Comparison of ENCODE assay signal across 8 mouse cellular contexts in the genomic region with DNA sequence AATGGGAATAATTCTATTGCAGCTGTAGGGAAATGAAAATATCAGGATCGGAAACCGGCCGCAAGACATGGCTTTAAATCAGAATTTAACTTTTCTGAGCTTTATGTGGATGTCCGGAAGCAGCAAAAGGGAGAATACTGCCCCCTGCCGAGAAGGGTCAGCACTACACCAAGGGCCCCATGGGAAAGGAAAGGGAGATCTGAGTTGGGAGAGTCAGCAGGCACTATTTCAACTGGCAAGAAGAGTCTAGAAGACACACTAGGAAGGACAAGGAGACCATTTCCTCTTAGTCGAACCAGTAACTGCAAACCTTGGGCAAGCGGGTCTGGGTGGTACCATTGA. TPM values are rescaled to one million over a fixed set of nuclear protein-coding genes. Genes with fewer than 3 reads are reported as not detected.
DNase-seq lines count a peak whose midpoint lies in the region; ATAC-seq and TF ChIP-seq lines count a peak whose summit lies in the region.

No protein-coding gene starts in this region.

- peak overlapping the region; percentile 88 for H3K4me2 ChIP-seq in forebrain, postnatal 0 days (ENCODE audit: low read depth)
- peak overlapping the region; percentile 96 for H3K4me2 ChIP-seq in lung, embryonic 14.5 days

- H3K4me3 ChIP-seq in ES-E14 (ENCODE audit: insufficient read depth in 1 of 2, low read depth in 1 of 2, low read length in 2 of 2, poor library complexity in 1 of 2, severe bottlenecking in 1 of 2) = peak overlapping the region; percentile 68 to 71
- H3K4me3 ChIP-seq in forebrain, postnatal 0 days (ENCODE audit: low read depth, low read length) = peak overlapping the region; percentile 82
- peak overlapping the region; percentile 91 for H3K4me3 ChIP-seq in layer of hippocampus, adult 2 months
- peak overlapping the region; percentile 64 for H3K4me3 ChIP-seq in lung, embryonic 14.5 days (ENCODE audit: low read depth, low read length)

- peak; percentile 75 for TF ChIP-seq CTCF in forebrain, postnatal 0 days (IDR thresholded peaks at IDR 0.05; ENCODE audit: low read depth)
- peak; percentile 97 for TF ChIP-seq CTCF in layer of hippocampus, adult 2 months (conservative IDR thresholded peaks at IDR 0.05)
- peak; percentile 87 for TF ChIP-seq CTCF in lung, embryonic 14.5 days (IDR thresholded peaks at IDR 0.05; ENCODE audit: low read depth)

- no peak overlapping the region for H3K27ac ChIP-seq in ES-E14 (ENCODE audit: insufficient read depth, low read depth, low read length, poor library complexity, severe bottlenecking)
- H3K27ac ChIP-seq in forebrain, postnatal 0 days (ENCODE audit: low read depth, low read length) = peak overlapping the region; percentile 80; the same call in 1 of the 2 replicates
- peak overlapping the region; percentile 96 for H3K27ac ChIP-seq in layer of hippocampus, adult 2 months
- no peak overlapping the region for H3K27ac ChIP-seq in lung, embryonic 14.5 days (ENCODE audit: low read depth)

- H3K4me1 ChIP-seq in ES-E14 (ENCODE audit: control insufficient read depth in 2 of 2, insufficient read depth in 2 of 2, low read length in 2 of 2, poor library complexity in 1 of 2) = 0 out of 4 replicates have a peak, but pooled peaks cover 0 to 3% of the 10 kb centered on the region in 2 experiments
- no peaks in the 10 kb centered on the region for H3K4me1 ChIP-seq in forebrain, postnatal 0 days (ENCODE audit: insufficient read depth)
- peaks cover 5% of the 10 kb centered on the region; the same call in 1 of the 2 replicates for H3K4me1 ChIP-seq in lung, embryonic 14.5 days (ENCODE audit: insufficient read depth)

- H3K9ac ChIP-seq in ES-E14 (ENCODE audit: insufficient read depth, low read depth, low read length, poor library complexity, severe bottlenecking) = no peak overlapping the region
- H3K9ac ChIP-seq in forebrain, postnatal 0 days = peak overlapping the region; percentile 82
- H3K9ac ChIP-seq in lung, embryonic 14.5 days = no peak overlapping the region

- under 1% methylated on average over 7 of the region's 7 CpGs for WGBS in forebrain, postnatal 0 days
- WGBS in lung, embryonic 14.5 days = 3% methylated on average over 7 of the region's 7 CpGs

- H3K9me3 ChIP-seq in ES-E14 (ENCODE audit: control insufficient read depth, insufficient read depth, low read depth, low read length) = no peaks in the 10 kb centered on the region
- H3K9me3 ChIP-seq in forebrain, postnatal 0 days (ENCODE audit: low read length) = no peaks in the 10 kb centered on the region
- no peaks in the 10 kb centered on the region for H3K9me3 ChIP-seq in lung, embryonic 14.5 days (ENCODE audit: low read depth, low read length)

- no peaks in the 10 kb centered on the region for H3K27me3 ChIP-seq in forebrain, postnatal 0 days (ENCODE audit: insufficient read depth, low read length)
- H3K27me3 ChIP-seq in lung, embryonic 14.5 days (ENCODE audit: insufficient read depth, low read length) = peaks cover 34% of the 10 kb centered on the region

- ATAC-seq in forebrain, postnatal 0 days = peak; percentile 5; the same call in 1 of the 2 replicates
- ATAC-seq in lung, embryonic 14.5 days (ENCODE audit: insufficient read depth) = no peak
- peak; percentile 82 for ATAC-seq in neutrophil, adult 5-6 weeks (ENCODE audit: extremely low read depth, insufficient number of reproducible peaks, low FRiP score, poor library complexity, severe bottlenecking)

- peak; percentile 67 for DNase-seq in ES-E14 (ENCODE audit: low read depth, low spot score)
- DNase-seq in cerebellum, adult 18-20 months = peak; percentile 87 to 89
- DNase-seq in forebrain, postnatal 0 days = no peak
- peak; percentile 90 for DNase-seq in heart, postnatal 4 days
- peak; percentile 87 to 91 for DNase-seq in layer of hippocampus, adult 2 months (ENCODE audit: low spot score in 2 of 2)
- DNase-seq in lung, embryonic 14.5 days = peak; percentile 85
- DNase-seq in thymus, adult 18-20 months = peak; percentile 38 to 60

- in situ Hi-C loops in ES-E14 (cut with MboI; ENCODE audit: low sequenced_read_pairs in 2 of 2, unreplicated experiment in 2 of 2) = no loop called here

- no peaks in the 10 kb centered on the region for H3K36me3 ChIP-seq in ES-E14 (ENCODE audit: control insufficient read depth, insufficient read depth, low read length, poor library complexity, severe bottlenecking)
- H3K36me3 ChIP-seq in forebrain, postnatal 0 days (ENCODE audit: insufficient read depth) = no peaks in the 10 kb centered on the region
- no peaks in the 10 kb centered on the region for H3K36me3 ChIP-seq in lung, embryonic 14.5 days (ENCODE audit: insufficient read depth)

TF ChIP-seq in ES-E14, 5 proteins besides CTCF, POLR2A, EP300 and RAD21:
- TF ChIP-seq HCFC1 (IDR thresholded peaks at IDR 0.05; ENCODE audit: borderline replicate concordance, insufficient read depth, low read length) (no peak), CHD2 (IDR thresholded peaks at IDR 0.05; ENCODE audit: low read depth, low read length) (no peak)
TF ChIP-seq in ES-E14: peak in this region for 0.

RNA-seq across cellular contexts. Expression of a gene that starts 0.8 kb away (rescaled TPM):
- total RNA-seq in ES-E14 (2012; rRNA removed) = 0.74 and 1.3 TPM in 2 replicates
- total RNA-seq in forebrain, postnatal 0 days (2014; rRNA removed) = 59.2 and 72.2 TPM in 2 replicates
- polyA plus RNA-seq in forebrain, postnatal 0 days (2015; fragmentation: Nextera tagmentation; extraction: Ambion mirVana) = 5.3 and 5.6 TPM in 2 replicates
- total RNA-seq in heart, postnatal 4 days (2021) = 1 to 10 TPM; 1.6 to 1.7 TPM
- 10 to 100 TPM; 76.1 to 76.4 TPM for total RNA-seq in layer of hippocampus, adult 2 months (2021)
- 0.11 and 0.13 TPM in 2 replicates for polyA plus RNA-seq in lung, embryonic 14.5 days (2014; fragmentation: Nextera tagmentation; extraction: Ambion mirVana)
- 0.12 TPM in 1 of 2 replicates, not detected in the other for total RNA-seq in neutrophil, adult 5-6 weeks (2017)

RNA-seq across cellular contexts. Expression of a gene that starts 24.2 kb away (rescaled TPM):
- total RNA-seq in ES-E14 (2012; rRNA removed) = 20.3 and 46.0 TPM in 2 replicates
- 30.5 and 35.6 TPM in 2 replicates for total RNA-seq in forebrain, postnatal 0 days (2014; rRNA removed)
- polyA plus RNA-seq in forebrain, postnatal 0 days (2015; fragmentation: Nextera tagmentation; extraction: Ambion mirVana) = 43.5 and 51.6 TPM in 2 replicates
- 100 to 1,000 TPM; 161 to 166 TPM for total RNA-seq in heart, postnatal 4 days (2021)
- total RNA-seq in layer of hippocampus, adult 2 months (2021) = 10 to 100 TPM; 44.3 to 44.5 TPM
- polyA plus RNA-seq in lung, embryonic 14.5 days (2014; fragmentation: Nextera tagmentation; extraction: Ambion mirVana) = 194 and 198 TPM in 2 replicates
- 327 and 356 TPM in 2 replicates for total RNA-seq in neutrophil, adult 5-6 weeks (2017)

RNA-seq across cellular contexts. Expression of a gene that starts 38.8 kb away (rescaled TPM):
- 1.2 and 2.9 TPM in 2 replicates for total RNA-seq in ES-E14 (2012; rRNA removed)
- total RNA-seq in forebrain, postnatal 0 days (2014; rRNA removed) = 1.8 and 3.3 TPM in 2 replicates
- 0.55 and 0.74 TPM in 2 replicates for polyA plus RNA-seq in forebrain, postnatal 0 days (2015; fragmentation: Nextera tagmentation; extraction: Ambion mirVana)
- total RNA-seq in heart, postnatal 4 days (2021) = 1 to 10 TPM; 1.9 to 3.0 TPM
- 1 to 10 TPM; 4.8 to 6.0 TPM for total RNA-seq in layer of hippocampus, adult 2 months (2021)
- 0.09 TPM in 1 of 2 replicates, not detected in the other for polyA plus RNA-seq in lung, embryonic 14.5 days (2014; fragmentation: Nextera tagmentation; extraction: Ambion mirVana)
- 0.81 and 1.1 TPM in 2 replicates for total RNA-seq in neutrophil, adult 5-6 weeks (2017)

RNA-seq across cellular contexts. Expression of a gene that starts 47.8 kb away (rescaled TPM):
- total RNA-seq in ES-E14 (2012; rRNA removed) = 24.1 and 37.6 TPM in 2 replicates
- total RNA-seq in forebrain, postnatal 0 days (2014; rRNA removed) = 0.62 and 0.86 TPM in 2 replicates
- 0.20 and 0.67 TPM in 2 replicates for polyA plus RNA-seq in forebrain, postnatal 0 days (2015; fragmentation: Nextera tagmentation; extraction: Ambion mirVana)
- total RNA-seq in heart, postnatal 4 days (2021) = under 1 TPM; 0.52 to 0.70 TPM
- not detected for total RNA-seq in layer of hippocampus, adult 2 months (2021)
- 5.7 and 7.0 TPM in 2 replicates for polyA plus RNA-seq in lung, embryonic 14.5 days (2014; fragmentation: Nextera tagmentation; extraction: Ambion mirVana)
- 1.2 and 2.5 TPM in 2 replicates for total RNA-seq in neutrophil, adult 5-6 weeks (2017)

Comparison
In these comparisons a context has a peak if more than half of its experiments do, and no peak if none do; other contexts are left out.
1. H3K27ac ChIP-seq: peak in forebrain, postnatal 0 days (single experiment) and layer of hippocampus, adult 2 months (single experiment); none in ES-E14 (single experiment) and lung, embryonic 14.5 days (single experiment).
2. RNA of a gene that starts 0.8 kb away (total RNA-seq): 76.1 to 76.4 TPM in layer of hippocampus, adult 2 months and 59.2 to 72.2 TPM in forebrain, postnatal 0 days; 1.6 to 1.7 TPM in heart, postnatal 4 days, 0.74 to 1.3 TPM in ES-E14 and 0.12 TPM in neutrophil, adult 5-6 weeks; every median in the first group is over 10 times any median in the second.
3. Peak in every context shown above with its lines, with median percentiles within 50 percentile points of each other: H3K4me3 ChIP-seq and CTCF ChIP-seq.